Comparison of ENCODE assay signal across 27 mouse cellular contexts in the genomic region with DNA sequence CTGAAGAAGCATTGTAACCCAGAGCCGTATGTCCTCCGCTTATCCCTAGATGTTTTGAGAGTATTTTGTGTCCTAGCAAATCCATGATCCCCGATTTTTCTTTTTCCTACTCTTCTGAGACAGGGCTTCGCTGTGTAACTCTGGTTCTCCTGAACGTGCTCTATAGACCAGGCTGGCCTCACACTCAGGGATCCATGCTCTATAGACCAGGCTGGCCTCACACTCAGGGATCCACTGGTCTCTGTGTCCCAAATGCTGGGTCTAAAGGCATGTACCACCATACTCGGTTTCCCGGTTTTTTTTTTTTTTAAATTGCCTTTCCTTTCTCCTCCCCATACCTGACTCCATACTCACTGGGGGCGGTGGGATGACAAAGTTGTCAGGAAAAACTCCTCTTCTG. TPM values are rescaled to one million over a fixed set of nuclear protein-coding genes. Genes with fewer than 3 reads are reported as not detected.
DNase-seq lines count a peak whose midpoint lies in the region; ATAC-seq and TF ChIP-seq lines count a peak whose summit lies in the region.
"Had no signal": no experiment of that assay in that cellular context is flagged by ENCODE, and none has a peak within 500 bp of the region (broad histone marks: within the 10 kb centered on the region; RNA-seq: fewer than 3 reads in every experiment).

No protein-coding gene starts in this region.

- ATAC-seq in lung, postnatal 0 days = no peak
- ATAC-seq: activated CD4-positive, CD25-positive, alpha-beta regulatory T cell, adult 4 months; CD4-positive, CD25-positive, alpha-beta regulatory T cell, adult 4 months; forebrain, embryonic 14.5 days; forebrain, embryonic 16.5 days; Patski had no signal

- no peaks in the 10 kb centered on the region for H3K9me3 ChIP-seq in lung, postnatal 0 days (ENCODE audit: low read length)
- H3K9me3 ChIP-seq: embryonic facial prominence, embryonic 13.5 days; embryonic facial prominence, embryonic 15.5 days; forebrain, embryonic 10.5 days; forebrain, embryonic 12.5 days; G1E had no signal

- H3K9ac ChIP-seq in lung, postnatal 0 days (replicated peaks; ENCODE audit: low read depth) = no peak overlapping the region
- H3K9ac ChIP-seq: embryonic facial prominence, embryonic 13.5 days; embryonic facial prominence, embryonic 15.5 days; forebrain, embryonic 12.5 days had no signal

- peak overlapping the region; percentile 89 for H3K4me3 ChIP-seq in testis, adult 2 months (ENCODE audit: control insufficient read depth, low read depth, low read length)
- H3K4me3 ChIP-seq in lung, postnatal 0 days (ENCODE audit: low read depth, low read length) = no peak overlapping the region
- H3K4me3 ChIP-seq: embryonic facial prominence, embryonic 13.5 days; embryonic facial prominence, embryonic 15.5 days; erythroblast, embryonic 14.5 days; forebrain, embryonic 10.5 days; forebrain, embryonic 12.5 days had no signal

- no peaks in the 10 kb centered on the region for H3K27me3 ChIP-seq in testis, adult 2 months (ENCODE audit: control insufficient read depth, insufficient read depth, low read length)
- no peaks in the 10 kb centered on the region for H3K27me3 ChIP-seq in lung, postnatal 0 days (replicated peaks; ENCODE audit: insufficient read depth, low read length)
- H3K27me3 ChIP-seq: CH12.LX; embryonic facial prominence, embryonic 13.5 days; embryonic facial prominence, embryonic 15.5 days; forebrain, embryonic 12.5 days; Patski had no signal

- TF ChIP-seq POLR2A in testis, adult 2 months (IDR thresholded peaks at IDR 0.05; ENCODE audit: control insufficient read depth, low read depth, low read length) = no peak

- TF ChIP-seq CTCF in testis, adult 2 months (IDR thresholded peaks at IDR 0.05; ENCODE audit: control insufficient read depth, insufficient read depth, insufficient replicate concordance, low read depth, low read length) = no peak
- no peak for TF ChIP-seq CTCF in lung, postnatal 0 days (IDR thresholded peaks at IDR 0.05)

- H3K4me1 ChIP-seq in testis, adult 2 months (ENCODE audit: control insufficient read depth, insufficient read depth, low read length) = peaks cover 15% of the 10 kb centered on the region
- H3K4me1 ChIP-seq in lung, postnatal 0 days (ENCODE audit: insufficient read depth, low read depth, low read length) = peaks cover 10% of the 10 kb centered on the region; the same call in 1 of the 2 replicates

- no peak overlapping the region for H3K4me2 ChIP-seq in lung, postnatal 0 days (replicated peaks; ENCODE audit: low read depth, low read length)
- H3K4me2 ChIP-seq: embryonic facial prominence, embryonic 15.5 days; forebrain, embryonic 12.5 days had no signal

- no peak overlapping the region for H3K27ac ChIP-seq in testis, adult 2 months (ENCODE audit: control insufficient read depth, insufficient read depth, low read depth, low read length)
- no peak overlapping the region for H3K27ac ChIP-seq in lung, postnatal 0 days (ENCODE audit: low read length)
- H3K27ac ChIP-seq: embryonic facial prominence, embryonic 13.5 days; embryonic facial prominence, embryonic 15.5 days; forebrain, embryonic 10.5 days; forebrain, embryonic 12.5 days had no signal

- DNase-seq in heart, adult 11 months = peak; percentile 86
- DNase-seq in heart, adult 18-20 months = no peak
- no peak for DNase-seq in testis, postnatal 14 days (ENCODE audit: low spot score)
- no peak for DNase-seq in lung, postnatal 0 days (ENCODE audit: low spot score)
- DNase-seq: adrenal gland, adult 8-10 months; adrenal gland, postnatal 36 days; B cell, adult 2 months; cerebellum, adult 11-12 months; cerebellum, adult 2 months; cerebellum, adult 9-10 months; cerebellum, postnatal 10 days; cerebellum, postnatal 25 days; embryo, embryonic 11 days had no signal

- WGBS in lung, postnatal 0 days = 91% methylated on average over 8 of the region's 8 CpGs

- TF ChIP-seq EP300 in lung, postnatal 0 days (IDR thresholded peaks at IDR 0.05) = no peak

- H3K36me3 ChIP-seq in testis, adult 2 months (ENCODE audit: control insufficient read depth, insufficient read depth, low read length) = no peaks in the 10 kb centered on the region
- no peaks in the 10 kb centered on the region; the same call in 1 of the 2 replicates for H3K36me3 ChIP-seq in lung, postnatal 0 days (ENCODE audit: insufficient read depth, low read length)

RNA-seq across cellular contexts. Expression of gene Sh3d21, which starts 2.3 kb away (rescaled TPM):
- total RNA-seq in heart, adult 18-20 months (2021) = 1 to 10 TPM; 1.3 to 2.4 TPM
- 285 and 337 TPM in 2 replicates for polyA plus RNA-seq in testis, adult 2 months (2012; rRNA removed)
- polyA plus RNA-seq in lung, postnatal 0 days (2015; fragmentation: Nextera tagmentation; extraction: Ambion mirVana) = 23.3 and 30.7 TPM in 2 replicates
- total RNA-seq: common myeloid progenitor, adult 5-6 weeks had no signal

RNA-seq across cellular contexts. Expression of gene Eva1b, which starts 13.4 kb away (rescaled TPM):
- total RNA-seq in heart, adult 18-20 months (2021) = 1 to 10 TPM; 8.8 to 9.5 TPM
- 5.4 and 6.2 TPM in 2 replicates for polyA plus RNA-seq in testis, adult 2 months (2012; rRNA removed)
- 151 TPM in 2 replicates for polyA plus RNA-seq in lung, postnatal 0 days (2015; fragmentation: Nextera tagmentation; extraction: Ambion mirVana)

RNA-seq across cellular contexts. Expression of gene Thrap3, which starts 41.6 kb away (rescaled TPM):
- 100 to 1,000 TPM in 1 of 2 experiments, 10 to 100 TPM in 1; 86.5 to 116 TPM for total RNA-seq in heart, adult 18-20 months (2021)
- polyA plus RNA-seq in testis, adult 2 months (2012; rRNA removed) = 48.4 and 56.8 TPM in 2 replicates
- polyA plus RNA-seq in lung, postnatal 0 days (2015; fragmentation: Nextera tagmentation; extraction: Ambion mirVana) = 98.6 and 112 TPM in 2 replicates

RNA-seq across cellular contexts. Expression of gene Stk40, which starts 57.2 kb away (rescaled TPM):
- 10 to 100 TPM; 41.4 to 52.6 TPM for total RNA-seq in heart, adult 18-20 months (2021)
- 33.5 and 33.9 TPM in 2 replicates for polyA plus RNA-seq in testis, adult 2 months (2012; rRNA removed)
- 26.7 and 30.6 TPM in 2 replicates for polyA plus RNA-seq in lung, postnatal 0 days (2015; fragmentation: Nextera tagmentation; extraction: Ambion mirVana)

Comparison
In these comparisons a context has a peak if more than half of its experiments do, and no peak if none do; other contexts are left out.
1. RNA of gene Eva1b, which starts 13.4 kb away (polyA plus RNA-seq): 151 TPM in lung, postnatal 0 days; 5.4 to 6.2 TPM in testis, adult 2 months; every median in the first group is over 10 times any median in the second.